Mouse (Mus musculus) forebrain, embryonic 13.5 days (tissue): ENCODE data around the gene Itgb2. TPM values are rescaled to one million over a fixed set of nuclear protein-coding genes. Genes with fewer than 3 reads are reported as not detected.
A peak's percentile ranks its signal among the peaks of the same experiment; 100 is the strongest.

Experiments used
- ATAC-seq: fragments of 200-750 bp; cut with Nextera tagmentation; 2 replicates; pipeline ENCODE4 v1.8.0; 2017
- H3K27ac ChIP-seq: fragments of 300-500 bp; sonication (generic); 2 replicates; pipeline ENCODE4 v1.5.1; 2015; ENCODE audit warnings: inconsistent platforms, mild to moderate bottlenecking, moderate library complexity
- H3K27me3 ChIP-seq: fragments of 300-500 bp; sonication (generic); 2 replicates; pipeline ENCODE4 v1.6.1; 2015; ENCODE audit warnings: mild to moderate bottlenecking, inconsistent platforms
- H3K36me3 ChIP-seq: fragments of 300-500 bp; sonication (generic); 2 replicates; pipeline ENCODE4 v1.6.1; 2015; ENCODE audit warnings: mild to moderate bottlenecking, inconsistent platforms; ENCODE audit not compliant: poor library complexity, severe bottlenecking
- H3K4me1 ChIP-seq: fragments of 300-500 bp; sonication (generic); 2 replicates; pipeline ENCODE4 v1.6.1; 2015; ENCODE audit warnings: inconsistent platforms
- H3K4me2 ChIP-seq: fragments of 300-500 bp; sonication (generic); 2 replicates; pipeline ENCODE4 v1.6.1; 2015; ENCODE audit warnings: inconsistent platforms, mild to moderate bottlenecking, moderate library complexity
- H3K4me3 ChIP-seq: fragments of 300-500 bp; sonication (generic); 2 replicates; pipeline ENCODE4 v1.5.1; 2015; ENCODE audit warnings: mild to moderate bottlenecking, inconsistent platforms
- H3K9ac ChIP-seq: fragments of 300-500 bp; sonication (generic); 2 replicates; pipeline ENCODE4 v1.6.1; 2015; ENCODE audit warnings: mild to moderate bottlenecking, inconsistent platforms
- H3K9me3 ChIP-seq: fragments of 300-500 bp; sonication (generic); replicated peaks from 2 replicates; pipeline ENCODE4 v1.6.1; 2016; ENCODE audit warnings: inconsistent platforms
- WGBS: fragments of 180-500 bp; shearing (Covaris S2); methylation state at CpG from one replicate; pipeline ENCODE4 v1.1.7; 2015; 5-methylcytosine and 5-hydroxymethylcytosine counted together
- polyA plus RNA-seq: library from polyadenylated mRNA; unstranded; fragments of >200 nt; fragmentation: Nextera tagmentation; extraction: Ambion mirVana; gene quantifications from 2 replicates; pipeline ENCODE4 v1.2.1, GENCODE M21; 2015

Itgb2 gene
- polyA plus RNA-seq, 1 experiment from 2014 or later = 0.34 TPM

DNA sequence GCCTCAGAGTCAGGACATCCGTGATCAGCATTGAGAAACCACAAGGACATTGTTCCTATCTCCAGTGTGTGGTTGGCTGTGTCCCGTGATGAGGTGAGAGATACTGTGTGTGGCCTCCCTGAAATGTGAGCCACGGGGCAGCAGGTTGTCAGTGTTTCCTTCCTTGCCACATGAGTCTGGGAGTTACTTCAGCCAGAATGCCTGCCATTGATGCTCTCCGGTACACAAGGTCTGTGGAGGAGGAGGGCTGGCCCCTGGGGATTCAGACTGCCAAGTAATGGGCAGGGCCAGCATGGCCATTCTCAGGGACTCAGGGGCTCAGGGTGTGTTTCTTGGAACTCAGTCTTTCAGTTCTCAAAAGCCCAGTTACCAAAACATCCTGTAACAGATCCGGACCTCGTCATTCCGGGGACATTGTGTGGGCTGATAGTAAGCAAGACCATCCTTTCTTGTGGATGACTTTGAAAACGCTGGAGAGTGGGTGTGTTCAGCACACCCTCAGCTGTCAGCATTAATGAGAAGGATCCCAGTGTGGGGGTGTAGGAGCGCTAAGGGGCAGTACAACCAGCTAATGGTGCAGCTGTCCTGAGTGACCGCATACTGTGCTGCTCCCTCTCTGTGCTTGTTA, 53.9 kb downstream of the Itgb2 start:
- Histone ChIP-seq H3K36me3 (peaks cover 16% of the 10 kb centered on the region; the same call in 1 of the 2 replicates), H3K9ac (no peak overlapping the region), H3K9me3 (no peaks in the 10 kb centered on the region), H3K27me3 (no peaks in the 10 kb centered on the region), H3K27ac (no peak overlapping the region), H3K4me3 (no peak overlapping the region), H3K4me2 (no peak overlapping the region), H3K4me1 (peaks cover 27% of the 10 kb centered on the region)
- no peak for ATAC-seq
- 81% methylated on average over 10 of the region's 10 CpGs for WGBS

DNA sequence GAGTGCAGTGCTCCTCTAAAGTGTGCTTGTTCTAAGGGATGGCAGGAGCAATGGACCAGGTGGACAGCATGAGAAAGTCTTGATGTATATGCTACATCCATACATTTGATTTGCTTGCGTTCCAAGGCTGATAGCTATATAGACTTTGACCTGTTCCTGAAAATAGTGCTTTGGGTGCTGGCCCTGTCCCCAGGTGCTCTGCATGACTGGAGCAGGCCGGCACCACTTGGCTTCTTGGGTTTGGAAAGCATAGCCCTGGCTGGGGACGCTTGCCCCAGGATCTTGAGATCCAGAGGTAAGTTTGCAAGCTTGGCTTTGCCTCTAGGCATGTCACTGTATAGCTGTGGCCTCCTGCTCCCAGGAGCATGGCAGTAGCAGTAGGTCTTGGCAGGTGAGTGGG, 56.6 kb downstream of the Itgb2 start:
- no peak for ATAC-seq
- no peaks in the 10 kb centered on the region for H3K27me3 ChIP-seq
- peaks cover 22% of the 10 kb centered on the region for H3K4me1 ChIP-seq
- H3K4me2 ChIP-seq = no peak overlapping the region
- H3K27ac ChIP-seq = no peak overlapping the region
- no peaks in the 10 kb centered on the region for H3K9me3 ChIP-seq
- H3K36me3 ChIP-seq = peaks cover 39% of the 10 kb centered on the region
- H3K4me3 ChIP-seq = no peak overlapping the region
- no peak overlapping the region for H3K9ac ChIP-seq
- 92% methylated on average over 3 of the region's 3 CpGs for WGBS

DNA sequence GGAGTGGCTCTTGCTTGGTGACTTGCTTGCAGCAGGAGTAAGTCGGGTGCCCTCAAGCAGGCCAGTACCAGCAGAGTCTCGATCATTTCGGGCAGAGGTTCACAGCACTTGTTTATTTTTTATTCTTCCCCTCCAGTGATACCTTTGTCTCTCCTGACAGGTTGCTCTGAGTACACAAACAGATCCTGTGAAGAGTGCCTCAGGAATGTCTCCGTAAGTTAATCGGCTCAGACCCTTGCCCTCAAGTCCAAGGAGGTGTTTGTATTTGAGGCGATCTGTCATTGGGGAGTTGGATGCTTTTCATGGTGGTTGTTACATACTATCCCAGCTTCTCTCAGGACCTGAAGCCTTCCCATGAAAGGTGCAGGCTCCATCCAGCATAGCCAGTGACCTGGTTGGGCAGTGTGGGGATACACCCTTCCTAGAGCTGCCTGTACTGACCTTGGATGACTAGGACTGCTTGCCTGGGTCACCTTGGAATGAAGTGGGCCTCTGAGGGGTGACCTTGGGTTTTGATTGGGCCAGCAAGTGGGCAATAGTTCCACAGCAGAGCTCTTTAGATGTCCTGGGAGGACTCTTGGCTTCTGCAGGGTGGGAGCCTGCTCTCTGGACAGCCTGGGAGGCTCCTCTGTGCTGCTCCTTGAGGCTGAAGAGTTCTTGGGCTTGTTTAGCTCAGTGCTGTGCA, 57.2 kb downstream of the Itgb2 start:
- Histone ChIP-seq H3K27me3 (no peaks in the 10 kb centered on the region), H3K4me3 (no peak overlapping the region), H3K4me1 (peaks cover 19% of the 10 kb centered on the region), H3K4me2 (no peak overlapping the region), H3K36me3 (peaks cover 43% of the 10 kb centered on the region), H3K9ac (no peak overlapping the region), H3K9me3 (no peaks in the 10 kb centered on the region), H3K27ac (no peak overlapping the region)
- ATAC-seq = no peak
- 96% methylated on average over 6 of the region's 6 CpGs for WGBS

DNA sequence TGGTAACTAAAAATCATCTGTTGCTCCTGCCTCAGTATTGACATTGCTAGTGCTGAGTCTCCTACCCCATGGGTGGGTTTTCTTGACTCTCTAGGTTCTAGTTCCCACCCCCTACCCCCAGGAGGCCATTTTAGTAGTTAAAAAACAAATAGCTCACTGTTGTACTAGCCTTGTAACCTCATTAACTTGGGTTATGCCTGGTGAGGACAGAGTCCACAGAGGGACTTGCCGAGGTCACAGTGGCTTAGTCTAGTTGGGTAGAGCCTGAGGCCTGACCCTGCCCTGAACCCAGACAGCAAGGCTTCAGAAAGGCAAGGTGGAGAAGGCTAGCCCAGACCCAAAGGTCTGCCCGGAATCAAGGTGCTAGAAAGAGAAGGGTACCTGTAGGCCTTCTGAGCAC, 58.0 kb downstream of the Itgb2 start:
- no peak overlapping the region for H3K4me3 ChIP-seq
- H3K9ac ChIP-seq = no peak overlapping the region
- no peaks in the 10 kb centered on the region for H3K27me3 ChIP-seq
- WGBS = 86% methylated on average over 2 of the region's 2 CpGs
- no peak overlapping the region for H3K27ac ChIP-seq
- H3K36me3 ChIP-seq = peaks cover 51% of the 10 kb centered on the region
- no peaks in the 10 kb centered on the region for H3K9me3 ChIP-seq
- no peak overlapping the region for H3K4me2 ChIP-seq
- no peak for ATAC-seq
- peaks cover 11% of the 10 kb centered on the region for H3K4me1 ChIP-seq

DNA sequence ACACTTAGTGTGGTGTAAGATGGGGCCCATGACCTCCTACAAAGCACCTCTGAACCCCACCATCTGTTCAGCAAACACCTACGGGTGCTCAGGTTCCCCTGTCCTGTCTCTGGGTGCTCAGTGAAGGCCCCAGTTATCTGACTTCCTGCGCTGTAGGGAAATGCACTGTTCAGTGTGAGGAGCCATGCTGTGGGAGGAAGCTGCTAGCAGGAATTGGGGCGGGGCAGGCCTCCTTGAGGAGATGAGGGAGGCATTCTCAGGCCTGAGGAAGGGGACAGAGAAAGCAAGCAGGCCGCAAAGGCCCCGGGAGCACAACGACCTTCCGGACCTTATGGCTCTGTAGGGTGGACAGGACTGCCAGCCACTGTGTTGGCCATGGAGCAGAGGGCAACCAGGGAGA, 59.1 kb downstream of the Itgb2 start:
- H3K36me3 ChIP-seq = peaks cover 62% of the 10 kb centered on the region
- no peak overlapping the region for H3K4me3 ChIP-seq
- H3K9ac ChIP-seq = no peak overlapping the region
- H3K27me3 ChIP-seq = no peaks in the 10 kb centered on the region
- 91% methylated on average over 7 of the region's 7 CpGs for WGBS
- no peak for ATAC-seq
- no peak overlapping the region for H3K4me2 ChIP-seq
- peaks cover under 1% of the 10 kb centered on the region; the same call in 1 of the 2 replicates for H3K4me1 ChIP-seq
- H3K27ac ChIP-seq = peak overlapping the region; percentile 6; the same call in 1 of the 2 replicates
- H3K9me3 ChIP-seq = no peaks in the 10 kb centered on the region

DNA sequence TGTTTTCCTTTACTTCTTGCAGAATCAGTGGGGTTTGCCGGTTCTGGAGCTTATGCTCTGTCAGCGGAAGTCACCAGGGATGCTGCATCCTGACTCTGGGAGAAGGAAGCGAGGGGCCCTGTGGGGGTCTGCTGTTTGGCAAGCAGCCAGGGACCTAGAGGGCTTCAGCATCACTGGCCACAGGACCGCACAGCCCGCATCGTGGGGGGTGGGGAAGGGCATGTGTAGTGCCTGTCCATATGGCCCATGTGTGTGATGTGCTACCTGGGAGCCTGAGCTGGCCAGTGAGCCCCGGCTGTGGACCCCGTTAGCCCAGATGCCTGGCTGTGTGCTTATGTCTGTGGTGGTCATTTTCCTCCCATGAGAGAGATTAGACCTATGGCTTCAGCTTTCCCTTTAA, 59.7 kb downstream of the Itgb2 start:
- H3K4me2 ChIP-seq = no peak overlapping the region
- H3K4me3 ChIP-seq = no peak overlapping the region
- no peak for ATAC-seq
- H3K9me3 ChIP-seq = no peaks in the 10 kb centered on the region
- H3K27ac ChIP-seq = no peak overlapping the region
- no peaks in the 10 kb centered on the region for H3K4me1 ChIP-seq
- H3K9ac ChIP-seq = no peak overlapping the region
- peaks cover 68% of the 10 kb centered on the region for H3K36me3 ChIP-seq
- no peaks in the 10 kb centered on the region for H3K27me3 ChIP-seq
- WGBS = 80% methylated on average over 8 of the region's 8 CpGs

GRCm38 (mm10) chr10:77590812-77591211, 60.8 kb downstream of the Itgb2 start:
- Histone ChIP-seq H3K9ac (no peak overlapping the region), H3K27me3 (no peaks in the 10 kb centered on the region), H3K27ac (no peak overlapping the region), H3K36me3 (peaks cover 79% of the 10 kb centered on the region), H3K4me3 (no peak overlapping the region), H3K9me3 (no peaks in the 10 kb centered on the region), H3K4me1 (no peaks in the 10 kb centered on the region), H3K4me2 (no peak overlapping the region)
- 30% methylated on average over 6 of the region's 6 CpGs for WGBS
- peak; percentile 63; the same call in 1 of the 2 replicates for ATAC-seq

DNA sequence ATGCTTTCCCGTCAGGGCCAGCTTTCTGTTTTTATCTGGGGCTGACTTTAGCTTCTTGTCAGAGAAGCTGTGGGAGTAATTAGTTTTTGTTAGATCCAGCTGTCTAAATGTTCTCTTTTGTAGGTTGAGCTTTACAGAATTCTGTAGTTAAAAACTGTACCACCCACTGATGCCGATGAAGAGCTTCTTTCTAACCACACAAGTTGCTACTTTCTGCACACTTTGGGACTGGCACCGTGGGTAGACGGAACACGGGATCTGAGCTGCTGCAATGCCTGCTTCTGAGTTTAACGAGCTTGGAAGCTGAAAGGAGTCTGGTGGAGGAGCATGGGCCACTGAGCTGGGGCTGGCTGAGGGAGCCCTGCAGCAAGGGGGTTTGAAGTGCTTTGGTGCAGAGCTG, 61.5 kb downstream of the Itgb2 start:
- 51% methylated on average over 6 of the region's 6 CpGs for WGBS
- H3K4me2 ChIP-seq = no peak overlapping the region
- H3K27ac ChIP-seq = no peak overlapping the region
- H3K9me3 ChIP-seq = no peaks in the 10 kb centered on the region
- H3K27me3 ChIP-seq = no peaks in the 10 kb centered on the region
- peaks cover 86% of the 10 kb centered on the region for H3K36me3 ChIP-seq
- no peak overlapping the region for H3K4me3 ChIP-seq
- H3K9ac ChIP-seq = no peak overlapping the region
- no peaks in the 10 kb centered on the region for H3K4me1 ChIP-seq
- ATAC-seq = no peak

DNA sequence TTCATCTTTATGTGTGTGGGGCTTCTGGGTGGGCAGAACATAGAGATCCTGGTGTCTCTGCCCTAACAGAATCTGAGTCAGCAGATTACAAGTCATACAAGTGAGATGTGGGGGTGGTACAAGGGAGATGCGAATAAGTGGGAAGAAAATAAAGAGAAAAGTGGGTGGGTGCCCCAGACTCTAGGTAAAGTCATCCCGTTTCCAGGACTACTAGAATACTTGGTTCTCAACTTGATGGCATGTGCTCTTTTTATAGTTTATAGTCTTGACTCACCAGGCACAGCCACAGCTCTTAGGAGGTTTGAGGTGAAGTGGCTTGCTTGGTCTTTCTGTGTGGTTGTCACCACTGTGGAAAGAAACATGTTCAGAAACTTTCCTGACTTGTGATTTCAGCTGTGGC, 66.0 kb downstream of the Itgb2 start:
- H3K27me3 ChIP-seq = no peaks in the 10 kb centered on the region
- no peaks in the 10 kb centered on the region for H3K4me1 ChIP-seq
- no peak overlapping the region for H3K4me3 ChIP-seq
- no peak overlapping the region for H3K4me2 ChIP-seq
- H3K9ac ChIP-seq = no peak overlapping the region
- ATAC-seq = no peak
- H3K36me3 ChIP-seq = peaks cover 78% of the 10 kb centered on the region
- no peaks in the 10 kb centered on the region for H3K9me3 ChIP-seq
- no peak overlapping the region for H3K27ac ChIP-seq
- 96% methylated on average over 2 of the region's 2 CpGs for WGBS

DNA sequence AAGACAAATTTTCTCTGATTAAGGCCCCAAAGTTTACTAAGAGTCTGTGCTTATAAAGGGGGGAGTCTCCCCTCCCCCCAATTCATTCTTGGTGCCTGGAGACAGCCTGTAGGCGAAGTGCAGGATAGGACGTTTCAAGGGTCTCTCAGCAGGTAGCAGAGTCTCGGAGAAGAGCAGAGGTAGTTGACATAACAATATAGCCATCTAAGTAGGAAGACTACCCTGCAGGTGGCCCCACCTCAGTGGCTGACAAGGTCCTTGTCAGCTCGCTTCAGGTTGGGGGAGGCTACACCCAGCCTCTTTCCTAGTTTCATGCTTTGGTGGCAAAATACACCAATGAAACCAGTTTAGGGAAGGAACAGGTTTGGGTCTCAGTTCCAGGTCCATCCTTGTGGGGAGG, 73.0 kb downstream of the Itgb2 start:
- WGBS = 59% methylated on average over 4 of the region's 4 CpGs
- H3K9ac ChIP-seq = no peak overlapping the region

GRCm38 (mm10) chr10:77604111-77604510, 74.1 kb downstream of the Itgb2 start:
- no peaks in the 10 kb centered on the region for H3K9me3 ChIP-seq
- no peak overlapping the region for H3K4me2 ChIP-seq
- H3K36me3 ChIP-seq = peaks cover 13% of the 10 kb centered on the region
- 91% methylated on average over 6 of the region's 6 CpGs for WGBS
- no peak for ATAC-seq
- H3K27ac ChIP-seq = no peak overlapping the region
- no peak overlapping the region for H3K9ac ChIP-seq
- H3K4me3 ChIP-seq = no peak overlapping the region
- H3K27me3 ChIP-seq = no peaks in the 10 kb centered on the region
- peaks cover 18% of the 10 kb centered on the region for H3K4me1 ChIP-seq

More for the DNA sequence above, 73.0 kb downstream of the Itgb2 start:
- H3K4me2 ChIP-seq = no peak overlapping the region
- no peak overlapping the region for H3K27ac ChIP-seq
- peaks cover 15% of the 10 kb centered on the region for H3K4me1 ChIP-seq
- H3K4me3 ChIP-seq = no peak overlapping the region
- H3K36me3 ChIP-seq = peaks cover 20% of the 10 kb centered on the region
- no peaks in the 10 kb centered on the region for H3K9me3 ChIP-seq
- no peaks in the 10 kb centered on the region for H3K27me3 ChIP-seq
- no peak for ATAC-seq

- peaks cover 18% of the 10 kb centered on the region for H3K4me1 ChIP-seq
- H3K9me3 ChIP-seq = no peaks in the 10 kb centered on the region
- no peaks in the 10 kb centered on the region for H3K27me3 ChIP-seq
- H3K4me2 ChIP-seq = no peak overlapping the region
- H3K36me3 ChIP-seq = peaks cover 16% of the 10 kb centered on the region
- H3K27ac ChIP-seq = peak overlapping the region; percentile 92; the same call in 1 of the 2 replicates
- H3K4me3 ChIP-seq = no peak overlapping the region
- ATAC-seq = no peak
- WGBS = 75% methylated on average over 5 of the region's 5 CpGs
- H3K9ac ChIP-seq = no peak overlapping the region
Measured at GRCm38 (mm10) chr10:77604958-77605357, 74.9 kb downstream of the Itgb2 start.
